Mouse (Mus musculus) skeletal muscle tissue, postnatal 0 days (tissue): ENCODE measurements around the gene Nckap1. TPM values are rescaled to one million over a fixed set of nuclear protein-coding genes. Genes with fewer than 3 reads are reported as not detected.
A peak's percentile ranks its signal among the peaks of the same experiment; 100 is the strongest.

Experiments
- microRNA counts: library from miRNA; unstranded; fragments of <30 nt; microRNA quantifications from one replicate; lab custom pipeline; 2015
- microRNA-seq, 2 experiments: library from miRNA; unstranded; fragments of <30 nt; microRNA quantifications; one replicate each; pipeline ENCODE4; 2016
- polyA plus RNA-seq: library from polyadenylated mRNA; unstranded; fragments of >200 nt; fragmentation: Nextera tagmentation; extraction: Ambion mirVana; gene quantifications from 2 replicates; pipeline ENCODE4 v1.2.1, GENCODE M21; 2015

Nckap1 gene
- 25.6 and 28.9 TPM in 2 replicates for polyA plus RNA-seq

DNA sequence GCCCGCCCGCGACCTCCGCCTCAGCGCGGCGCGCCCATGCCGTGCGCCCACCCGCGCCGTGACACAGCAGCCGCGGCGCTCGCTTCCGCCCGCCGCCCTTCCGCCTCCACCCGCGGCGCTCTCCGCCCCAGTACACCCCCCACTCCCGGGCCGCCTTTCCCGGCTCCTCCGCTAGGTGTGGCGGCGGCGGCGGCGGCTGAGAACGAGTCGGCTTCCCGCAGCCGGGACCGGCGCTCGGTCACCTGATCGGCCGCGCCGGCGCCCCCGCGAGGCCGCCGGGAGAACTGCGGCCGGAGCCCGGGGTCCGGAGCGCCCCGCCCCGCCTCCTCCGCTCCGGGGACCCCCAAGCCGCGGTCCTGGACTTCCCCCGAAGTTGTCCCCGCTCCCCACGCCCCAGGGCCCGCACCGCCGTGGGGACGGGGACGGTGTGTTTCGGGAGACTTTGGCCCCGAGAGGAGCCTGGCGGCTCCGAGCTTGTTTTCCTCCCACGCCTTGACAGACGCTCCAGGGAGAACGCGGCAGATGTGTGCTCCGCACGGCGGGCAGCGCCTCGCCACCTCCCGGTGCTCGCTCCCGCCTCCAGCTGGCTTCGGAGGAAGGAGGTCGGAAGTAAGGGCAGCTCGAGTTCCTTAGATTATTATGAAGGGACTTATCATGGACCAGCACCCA is at the start of gene Nckap1:
Nckap1 (minus strand) TSS at position 338 of the 669 bp plus-strand sequence.

DNA sequence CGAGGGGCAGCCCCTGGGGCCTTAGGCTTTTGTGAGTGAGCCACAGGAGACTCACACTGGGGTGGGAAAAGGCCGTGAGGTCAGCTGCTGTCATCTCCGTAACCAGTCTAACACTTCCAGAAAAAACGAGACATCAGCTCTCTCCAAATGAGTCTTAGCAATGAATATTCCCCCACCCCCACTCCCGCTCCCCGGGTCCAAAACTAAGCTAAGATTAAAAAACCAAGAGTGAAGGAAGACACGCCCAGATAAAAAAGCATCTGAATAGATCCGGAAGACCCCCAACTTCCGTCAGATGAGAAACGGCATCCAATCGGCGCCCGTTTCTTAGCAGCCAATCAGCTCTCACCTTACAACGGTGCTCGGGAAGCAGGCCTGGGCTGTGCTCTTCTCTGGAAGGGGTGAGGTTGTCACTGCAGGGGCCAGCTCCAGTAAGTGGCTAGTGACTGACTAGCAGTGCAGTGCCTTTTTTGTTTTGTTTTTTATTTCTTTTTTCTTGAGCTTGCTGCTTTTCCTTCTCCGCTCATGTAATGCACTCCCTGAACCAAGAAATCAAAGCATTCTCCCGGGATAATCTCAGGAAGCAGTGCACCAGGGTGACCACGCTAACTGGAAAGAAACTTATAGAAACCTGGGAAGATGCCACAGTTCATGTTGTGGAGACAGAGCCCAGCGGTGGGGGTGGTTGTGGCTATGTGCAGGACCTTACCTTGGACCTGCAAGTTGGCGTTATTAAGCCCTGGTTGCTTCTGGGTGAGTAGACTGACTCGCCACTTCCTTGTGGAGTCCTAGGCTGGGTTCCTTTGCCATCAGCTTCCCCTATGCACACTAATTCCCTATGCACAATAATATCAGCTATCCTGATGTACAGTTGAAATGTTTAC is 35.9 kb upstream of the Nckap1 start, which contains the start of the genes Dusp19 and Nup35:
Dusp19 (plus strand) TSS at position 192 of the 884 bp plus-strand sequence.
Nup35 (plus strand) TSS at position 383 of the 884 bp plus-strand sequence.

MicroRNAs within 50 kb of the gene (microRNA counts, 519-probe panel; counts per million panel counts)
- 296 counts per million, percentile 58 among the panel's probes with 10 or more counts for microRNA mmu-miR-684 (lab: Ali Mortazavi, UCI)

Small RNA genes within 50 kb of the gene (microRNA-seq; reads per million reads assigned to microRNA genes)
- gene Mir684-1: 0 reads per million in 2 experiments

Other genes with a start within 250 kb of the Nckap1 start
- gene Frzb, start 133.8 kb downstream of the Nckap1 start, polyA plus RNA-seq: 27.9 and 29.5 TPM in 2 replicates
- 11.3 and 13.0 TPM in 2 replicates for gene Dusp19, start 35.7 kb upstream of the Nckap1 start, polyA plus RNA-seq
- gene Nup35, start 35.9 kb upstream of the Nckap1 start, polyA plus RNA-seq: 9.4 and 11.5 TPM in 2 replicates